Mouse (Mus musculus): ENCODE measurements around the gene Prpf40b. TPM values are rescaled to one million over a fixed set of nuclear protein-coding genes. Genes with fewer than 3 reads are reported as not detected.

The Prpf40b gene
- polyA plus RNA-seq, 2 experiments, result 3.6 to 8.9 TPM

DNA sequence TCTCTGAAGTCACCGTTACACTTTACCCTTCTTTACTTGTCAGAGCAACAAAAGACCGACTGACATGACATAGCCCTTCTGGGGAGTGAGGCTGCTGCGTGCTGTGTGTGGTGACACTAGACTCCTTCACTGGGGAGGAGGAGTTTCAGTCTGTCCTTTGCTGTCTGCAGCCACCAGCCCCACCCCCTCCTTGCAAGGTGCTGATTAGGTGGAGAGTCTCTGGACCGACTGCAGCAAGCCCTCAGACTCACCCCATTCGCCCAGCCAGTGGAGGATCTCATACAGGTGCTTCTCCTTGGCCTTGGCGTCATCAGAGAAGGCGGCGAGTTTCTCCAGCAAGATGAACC lies 9.7 kb upstream of the Prpf40b start:
- TF ChIP-seq CTCF (IDR thresholded peaks at IDR 0.05; ENCODE audit: low read depth), result no peak
- TF ChIP-seq EP300 (IDR thresholded peaks at IDR 0.05; ENCODE audit: low read depth), result no peak
- 42% methylated on average over 8 of the region's 8 CpGs for WGBS (ENCODE audit: insufficient replicate concordance)
- peaks cover 4 to 15% of the 10 kb centered on the region in 2 experiments; a peak in 2 of 4 replicates for H3K4me1 ChIP-seq (replicated peaks; ENCODE audit: control insufficient read depth in 2 of 2, insufficient read depth in 2 of 2, low read length in 1 of 2)
- H3K4me3 ChIP-seq (ENCODE audit: insufficient read depth in 1 of 2, low read depth in 2 of 2, low read length in 2 of 2), result no peak overlapping the region
- H3K9me3 ChIP-seq (ENCODE audit: control insufficient read depth, low read length), result no peaks in the 10 kb centered on the region
- H3K4me2 ChIP-seq (ENCODE audit: low read depth), result peak overlapping the region; percentile 16; the same call in 1 of the 2 replicates
- H3K27ac ChIP-seq, result no peak overlapping the region
- no peaks in the 10 kb centered on the region for H3K27me3 ChIP-seq (ENCODE audit: control insufficient read depth, insufficient read depth, low read length)
- ATAC-seq (ENCODE audit: insufficient read depth) (peak; percentile 81), DNase-seq (ENCODE audit: low read depth in 3 of 3, low spot score in 3 of 3) (no peak)
- no peaks in the 10 kb centered on the region for H3K36me3 ChIP-seq (replicated peaks; ENCODE audit: control insufficient read depth, insufficient read depth, low read depth)
- no peak overlapping the region for H3K9ac ChIP-seq (replicated peaks)

DNA sequence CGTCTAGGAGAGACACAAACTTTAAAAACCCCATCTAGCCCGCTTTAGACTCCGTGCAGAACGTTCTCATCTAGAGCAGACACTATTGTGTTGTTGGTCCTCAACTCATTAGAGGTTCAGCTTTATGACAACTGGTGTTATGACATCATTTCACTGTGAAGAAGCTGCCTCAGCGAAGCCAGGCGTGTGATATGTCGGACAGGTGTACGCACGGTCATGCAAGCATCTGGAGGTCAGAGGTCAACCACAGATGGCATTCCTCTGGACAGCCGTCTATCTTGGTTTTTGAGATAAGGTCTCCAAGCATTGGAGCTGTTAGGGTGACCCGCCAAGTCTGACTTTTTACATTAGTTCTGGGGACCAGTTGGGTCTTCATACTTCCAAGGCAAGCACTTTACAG lies 4.3 kb upstream of the Prpf40b start:
- TF ChIP-seq CTCF (IDR thresholded peaks at IDR 0.05; ENCODE audit: low read depth) (no peak), EP300 (IDR thresholded peaks at IDR 0.05; ENCODE audit: low read depth) (no peak)
- no peak for DNase-seq (ENCODE audit: low read depth in 3 of 3, low spot score in 3 of 3)
- H3K4me3 ChIP-seq (ENCODE audit: insufficient read depth in 1 of 2, low read depth in 2 of 2, low read length in 2 of 2), result no peak overlapping the region
- no peak for ATAC-seq (ENCODE audit: insufficient read depth)
- whole genome bisulfite sequencing (ENCODE audit: insufficient replicate concordance), result 68% methylated on average over 11 of the region's 11 CpGs
- H3K9ac ChIP-seq (replicated peaks), result no peak overlapping the region
- no peaks in the 10 kb centered on the region for H3K36me3 ChIP-seq (replicated peaks; ENCODE audit: control insufficient read depth, insufficient read depth, low read depth)
- H3K4me2 ChIP-seq (ENCODE audit: low read depth), result no peak overlapping the region
- H3K27ac ChIP-seq, result no peak overlapping the region
- H3K4me1 ChIP-seq (replicated peaks; ENCODE audit: control insufficient read depth in 2 of 2, insufficient read depth in 2 of 2, low read length in 1 of 2), result peaks cover 0 to 6% of the 10 kb centered on the region in 2 experiments; a peak in 3 of 4 replicates
- H3K27me3 ChIP-seq (ENCODE audit: control insufficient read depth, insufficient read depth, low read length), result no peaks in the 10 kb centered on the region
- no peaks in the 10 kb centered on the region for H3K9me3 ChIP-seq (ENCODE audit: control insufficient read depth, low read length)

- Histone ChIP-seq H3K27ac (no peak overlapping the region), H3K4me1 (replicated peaks; ENCODE audit: control insufficient read depth in 2 of 2, insufficient read depth in 2 of 2, low read length in 1 of 2) (peaks cover 0 to 10% of the 10 kb centered on the region in 2 experiments; a peak in 3 of 4 replicates), H3K4me3 (ENCODE audit: insufficient read depth in 1 of 2, low read depth in 2 of 2, low read length in 2 of 2) (peak overlapping the region; percentile 76 to 77), H3K4me2 (ENCODE audit: low read depth) (peak overlapping the region; percentile 84), H3K27me3 (ENCODE audit: control insufficient read depth, insufficient read depth, low read length) (no peaks in the 10 kb centered on the region), H3K9me3 (ENCODE audit: control insufficient read depth, low read length) (no peaks in the 10 kb centered on the region), H3K36me3 (replicated peaks; ENCODE audit: control insufficient read depth, insufficient read depth, low read depth) (no peaks in the 10 kb centered on the region), H3K9ac (replicated peaks) (peak overlapping the region; percentile 51)
- ATAC-seq (ENCODE audit: insufficient read depth), result peak; percentile 13
- TF ChIP-seq EP300 (IDR thresholded peaks at IDR 0.05; ENCODE audit: low read depth), result no peak
- no peak for TF ChIP-seq CTCF (IDR thresholded peaks at IDR 0.05; ENCODE audit: low read depth)
- WGBS (ENCODE audit: insufficient replicate concordance), result 7% methylated on average over 16 of the region's 16 CpGs
- no peak for DNase-seq (ENCODE audit: low read depth in 3 of 3, low spot score in 3 of 3)
Measured at GRCm38 (mm10) chr15:99294287-99294686, 600 bp upstream of the Prpf40b start.

GRCm38 (mm10) chr15:99295484-99295981 lies 646 bp downstream of the Prpf40b start, which contains the start of gene Fam186b:
TSS of gene Fam186b (minus strand) at chr15:99295888.
- Histone ChIP-seq H3K4me1 (replicated peaks; ENCODE audit: control insufficient read depth in 2 of 2, insufficient read depth in 2 of 2, low read length in 1 of 2) (peaks cover 0 to 10% of the 10 kb centered on the region in 2 experiments; a peak in 3 of 4 replicates), H3K4me3 (ENCODE audit: insufficient read depth in 1 of 2, low read depth in 2 of 2, low read length in 2 of 2) (peak within 1 kb of the TSS; percentile 76 to 77), H3K9ac (replicated peaks) (peak within 1 kb of the TSS; percentile 53), H3K27ac (no peak within 1 kb of the TSS), H3K9me3 (ENCODE audit: control insufficient read depth, low read length) (no peaks in the 10 kb centered on the region), H3K36me3 (replicated peaks; ENCODE audit: control insufficient read depth, insufficient read depth, low read depth) (no peaks in the 10 kb centered on the region), H3K27me3 (ENCODE audit: control insufficient read depth, insufficient read depth, low read length) (no peaks in the 10 kb centered on the region), H3K4me2 (ENCODE audit: low read depth) (peak within 1 kb of the TSS; percentile 84)
- DNase-seq (ENCODE audit: low read depth in 3 of 3, low spot score in 3 of 3), result no peak
- TF ChIP-seq CTCF (IDR thresholded peaks at IDR 0.05; ENCODE audit: low read depth) (no peak), EP300 (IDR thresholded peaks at IDR 0.05; ENCODE audit: low read depth) (no peak)
- WGBS (ENCODE audit: insufficient replicate concordance), result 2% methylated on average over 14 of the region's 17 CpGs
- ATAC-seq (ENCODE audit: insufficient read depth), result no peak

GRCm38 (mm10) chr15:99296213-99296612 lies 1.3 kb downstream of the Prpf40b start:
- Histone ChIP-seq H3K27ac (no peak overlapping the region), H3K4me1 (replicated peaks; ENCODE audit: control insufficient read depth in 2 of 2, insufficient read depth in 2 of 2, low read length in 1 of 2) (peaks cover 0 to 10% of the 10 kb centered on the region in 2 experiments; a peak in 3 of 4 replicates), H3K4me2 (ENCODE audit: low read depth) (no peak overlapping the region), H3K27me3 (ENCODE audit: control insufficient read depth, insufficient read depth, low read length) (no peaks in the 10 kb centered on the region), H3K9me3 (ENCODE audit: control insufficient read depth, low read length) (no peaks in the 10 kb centered on the region), H3K36me3 (replicated peaks; ENCODE audit: control insufficient read depth, insufficient read depth, low read depth) (no peaks in the 10 kb centered on the region), H3K4me3 (ENCODE audit: insufficient read depth in 1 of 2, low read depth in 2 of 2, low read length in 2 of 2) (no peak overlapping the region), H3K9ac (replicated peaks) (no peak overlapping the region)
- no peak for ATAC-seq (ENCODE audit: insufficient read depth)
- 43% methylated on average over 5 of the region's 5 CpGs for WGBS (ENCODE audit: insufficient replicate concordance)
- DNase-seq (ENCODE audit: low read depth in 3 of 3, low spot score in 3 of 3), result no peak
- TF ChIP-seq EP300 (IDR thresholded peaks at IDR 0.05; ENCODE audit: low read depth) (no peak), CTCF (IDR thresholded peaks at IDR 0.05; ENCODE audit: low read depth) (no peak)
